Mouse (Mus musculus) megakaryocyte, adult 5-6 weeks (primary cell): ENCODE data around the gene Spag6. TPM values are rescaled to one million over a fixed set of nuclear protein-coding genes. Genes with fewer than 3 reads are reported as not detected.

Experiments
- ATAC-seq: 2 replicates; pipeline ENCODE4 v1.8.0; 2016; ENCODE audit warnings: mild to moderate bottlenecking, inconsistent platforms; ENCODE audit not compliant: poor library complexity, severe bottlenecking
- total RNA-seq, 2 experiments: library from RNA; stranded (forward) in 1 of 2; stranded (reverse) in 1 of 2; fragments of 153-499, 151-499 nt in 1 of 2; fragments of 221-1000, 200-1000 nt in 1 of 2; gene quantifications; 2 replicates each; pipeline versions ENCODE4 v1.2.3 to v1.2.4; 2015 to 2017

Gene Spag6
- total RNA-seq (2015) (not detected in 2 replicates), total RNA-seq (2017) (not detected in 2 replicates)

DNA sequence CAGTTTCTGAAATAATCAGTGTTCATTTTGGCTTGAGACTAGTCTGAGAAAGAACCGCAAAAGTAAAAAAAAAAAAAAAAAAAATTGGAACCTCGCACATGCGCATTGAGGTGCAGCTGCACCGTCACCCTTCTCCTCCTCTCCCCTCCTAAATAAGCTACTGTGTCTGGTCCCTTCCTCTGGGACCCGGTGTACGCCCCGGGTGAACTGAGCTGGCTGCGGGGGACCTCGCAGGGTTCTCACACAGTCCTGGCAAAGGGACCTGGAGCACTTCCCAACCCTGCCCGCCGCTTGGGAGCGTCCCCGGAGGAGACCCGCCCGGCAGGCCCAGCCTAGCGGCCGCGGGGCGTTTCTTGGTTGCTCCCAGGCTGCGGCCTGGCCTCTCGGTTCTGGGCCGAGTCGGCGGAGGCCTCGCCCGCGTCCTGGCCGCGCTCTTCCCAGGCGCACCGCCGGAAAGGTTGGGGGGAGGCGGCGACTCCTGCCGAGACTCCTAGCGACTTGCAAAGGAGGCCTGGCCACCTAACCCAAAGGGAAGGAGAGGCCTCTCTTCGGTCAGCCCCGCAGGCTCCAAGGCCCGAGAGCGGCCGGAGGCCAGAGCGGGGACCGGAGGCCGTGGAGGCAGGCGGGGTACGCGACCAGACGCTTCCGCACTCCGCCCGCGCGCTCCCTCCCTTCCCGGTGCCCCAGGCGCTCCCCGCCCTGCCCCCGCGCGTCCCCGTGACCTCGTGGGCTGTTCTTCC lies at the start of gene Spag6:
Gene Spag6 (plus strand): TSS at position 162 of the 740 bp plus-strand sequence.
- ATAC-seq = peak; percentile 58

DNA sequence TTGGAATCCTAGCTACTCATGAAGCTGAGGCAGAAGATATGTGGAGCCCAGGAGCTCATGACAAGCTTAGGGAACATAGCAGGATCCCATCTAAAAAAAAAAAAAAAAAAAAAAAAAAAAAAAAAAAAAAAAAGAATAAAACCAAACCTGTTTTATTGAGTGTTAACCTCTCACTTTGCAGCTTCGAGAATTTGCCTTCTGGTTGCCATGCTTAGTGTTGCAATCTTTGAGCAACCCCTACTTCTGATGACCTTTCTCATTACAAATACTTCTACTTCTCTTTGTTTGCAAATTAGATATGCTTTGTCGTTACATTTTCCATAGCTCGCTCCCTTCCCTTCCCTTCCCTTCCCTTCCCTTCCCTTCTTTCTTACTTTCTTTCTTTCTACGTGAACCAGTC lies 45.3 kb upstream of the Spag6 start:
- no peak for ATAC-seq

DNA sequence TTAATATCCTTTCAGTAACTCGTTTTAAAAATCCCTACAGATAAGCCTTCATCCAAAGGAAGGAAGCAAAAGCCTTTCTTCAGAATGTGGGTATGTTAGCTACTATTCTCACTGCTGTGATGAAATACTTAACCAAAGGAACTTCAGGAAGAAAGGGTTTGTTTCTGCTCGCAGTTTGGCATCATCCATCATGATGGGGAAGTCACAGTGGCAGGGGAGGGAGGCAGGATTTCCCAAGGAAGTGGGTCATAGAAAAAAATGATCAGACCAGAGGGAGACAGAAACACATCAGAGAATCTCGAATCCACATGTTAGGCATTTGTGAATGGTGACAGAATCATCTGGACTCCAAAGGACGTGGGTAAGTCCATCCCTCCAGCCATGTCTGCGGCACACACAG lies 39.0 kb upstream of the Spag6 start:
- no peak for ATAC-seq

DNA sequence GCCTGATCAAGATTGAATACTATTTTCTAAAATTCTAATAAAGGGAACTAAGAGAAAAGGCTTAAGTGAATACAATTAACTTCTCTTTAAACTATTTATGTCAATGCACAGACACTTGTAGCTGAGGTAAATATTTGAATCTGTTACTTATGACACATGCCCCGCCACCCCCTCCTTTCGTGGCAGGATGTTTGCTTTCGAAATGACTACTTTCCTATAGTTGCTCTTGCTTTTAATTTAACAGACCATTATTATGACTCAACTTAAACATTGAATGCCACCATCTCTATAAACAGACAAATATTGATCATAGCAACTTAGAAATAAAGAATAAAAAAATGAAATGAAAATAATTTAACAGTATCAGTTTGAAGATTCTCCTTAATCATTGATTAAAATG lies 29.8 kb upstream of the Spag6 start:
- no peak for ATAC-seq

DNA sequence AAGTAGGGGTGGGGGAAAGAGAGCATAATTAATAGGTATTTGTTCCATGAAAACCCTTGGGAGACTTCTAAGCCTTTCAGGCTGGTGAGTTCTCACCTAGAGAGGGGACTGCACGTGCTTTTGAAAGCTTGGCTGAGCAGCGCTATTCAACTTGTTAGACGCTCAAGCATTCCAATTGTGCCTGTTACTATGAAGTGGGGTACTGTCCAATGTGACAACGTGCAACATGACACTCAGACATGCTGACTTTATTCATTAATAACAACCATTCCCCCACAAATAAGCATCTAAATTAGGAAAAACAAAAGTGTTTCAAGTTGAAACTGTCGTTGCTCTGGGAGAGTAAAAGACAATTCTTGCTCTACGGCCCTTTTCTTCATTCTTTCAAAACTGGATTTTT lies 22.8 kb upstream of the Spag6 start:
- ATAC-seq = no peak

DNA sequence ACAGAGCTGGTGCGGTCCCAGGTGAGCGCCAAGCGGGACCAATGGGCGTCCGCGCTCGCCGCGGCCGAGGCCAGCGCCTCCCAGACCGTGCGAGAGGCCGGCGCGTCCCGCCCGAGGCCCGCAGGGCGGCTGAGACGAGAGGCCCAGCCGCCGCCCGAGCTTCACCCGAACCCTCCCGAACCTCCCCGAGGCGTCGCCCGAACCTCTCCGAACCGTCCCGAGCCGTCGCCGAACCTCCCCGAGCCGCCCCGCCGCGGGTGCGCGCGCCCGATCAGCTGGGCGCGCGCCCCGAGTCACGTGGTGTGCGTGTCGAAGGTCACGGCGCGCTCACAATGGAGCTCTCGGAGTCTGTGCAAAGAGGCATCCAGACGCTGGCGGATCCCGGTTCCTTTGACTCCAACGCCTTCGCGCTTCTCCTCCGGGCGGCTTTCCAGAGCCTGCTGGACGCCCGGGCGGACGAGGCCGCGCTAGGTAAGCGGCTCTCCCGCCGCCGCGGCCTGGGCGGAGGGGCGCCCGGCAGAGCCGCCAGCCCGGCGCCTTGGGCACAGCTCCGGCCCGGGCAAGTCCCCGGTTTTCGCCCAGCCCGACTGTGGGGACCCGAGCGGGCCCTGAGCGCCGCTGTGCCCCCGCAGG lies 21.6 kb upstream of the Spag6 start, which contains the start of gene Commd3:
Gene Commd3 (plus strand): TSS at position 252 of the 633 bp plus-strand sequence.
- ATAC-seq = peak; percentile 89

DNA sequence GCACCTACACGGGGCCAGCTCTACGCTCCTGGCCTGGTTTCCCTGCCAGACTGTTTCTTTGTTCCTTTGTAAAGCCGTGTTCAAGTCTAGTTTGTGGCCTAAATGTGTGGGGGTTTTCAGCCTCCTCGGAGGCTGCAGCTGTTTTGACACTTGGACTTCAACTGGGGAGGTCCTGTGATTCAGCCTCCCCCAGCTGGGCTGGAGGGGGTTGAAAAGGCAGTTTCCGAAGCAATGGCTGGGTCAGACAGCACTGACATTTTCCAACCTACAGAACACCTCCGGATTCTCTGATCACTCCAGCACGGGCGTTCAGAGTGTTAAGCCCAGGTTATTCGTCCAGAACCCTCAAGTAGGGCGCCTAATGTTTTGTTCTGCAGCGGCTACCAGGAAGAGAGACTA lies 21.1 kb upstream of the Spag6 start:
- ATAC-seq = no peak

DNA sequence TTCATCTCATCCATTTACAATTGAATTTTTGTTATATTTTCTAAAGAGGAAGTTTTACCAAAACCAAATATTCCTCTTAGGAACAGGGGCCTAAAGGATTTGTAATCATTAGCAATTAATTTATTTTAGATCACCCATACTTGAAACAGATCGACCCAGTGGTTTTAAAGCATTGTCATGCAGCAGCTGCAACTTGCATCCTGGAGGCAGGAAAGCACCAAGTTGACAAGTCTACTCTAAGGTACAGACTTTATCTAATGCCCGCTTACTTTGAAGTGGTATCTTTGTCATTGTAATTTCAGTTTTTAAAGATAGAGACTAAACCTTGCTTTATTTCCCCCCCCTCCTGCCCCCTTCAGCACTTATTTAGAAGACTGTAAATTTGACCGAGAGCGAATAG lies 20.1 kb upstream of the Spag6 start:
- no peak for ATAC-seq

DNA sequence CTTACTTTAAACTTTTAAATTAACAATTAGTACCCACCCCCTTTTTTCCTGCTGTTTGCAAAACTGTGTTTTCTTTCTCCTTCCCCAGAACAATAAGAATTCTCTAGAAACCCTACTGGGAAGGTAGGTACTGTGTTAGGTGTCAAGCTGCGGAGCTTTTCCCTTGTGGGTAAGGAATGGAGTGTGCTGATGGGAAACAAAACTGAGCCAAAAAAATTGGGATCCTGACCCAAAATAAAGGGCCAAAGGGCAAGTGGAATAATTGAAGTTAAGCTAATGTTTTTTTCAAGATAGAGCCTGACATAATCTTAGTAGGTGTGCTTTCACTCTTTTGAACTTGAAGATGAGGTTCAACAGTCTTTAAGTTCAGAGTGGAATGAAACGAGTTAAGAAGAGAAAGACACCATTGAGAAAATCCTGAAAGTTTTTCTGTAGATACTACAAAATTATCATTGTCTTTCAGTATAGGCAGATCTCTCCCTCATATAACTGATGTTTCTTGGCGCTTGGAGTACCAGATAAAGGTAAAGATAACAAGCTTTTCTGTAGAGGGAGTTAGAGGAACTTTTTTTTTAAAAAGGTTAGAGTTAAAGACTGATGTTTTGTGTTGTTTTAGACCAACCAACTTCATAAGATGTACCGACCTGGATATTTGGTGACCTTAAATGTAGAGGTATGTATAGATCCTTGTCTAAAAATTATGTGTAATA lies 19.5 kb upstream of the Spag6 start:
- no peak for ATAC-seq

DNA sequence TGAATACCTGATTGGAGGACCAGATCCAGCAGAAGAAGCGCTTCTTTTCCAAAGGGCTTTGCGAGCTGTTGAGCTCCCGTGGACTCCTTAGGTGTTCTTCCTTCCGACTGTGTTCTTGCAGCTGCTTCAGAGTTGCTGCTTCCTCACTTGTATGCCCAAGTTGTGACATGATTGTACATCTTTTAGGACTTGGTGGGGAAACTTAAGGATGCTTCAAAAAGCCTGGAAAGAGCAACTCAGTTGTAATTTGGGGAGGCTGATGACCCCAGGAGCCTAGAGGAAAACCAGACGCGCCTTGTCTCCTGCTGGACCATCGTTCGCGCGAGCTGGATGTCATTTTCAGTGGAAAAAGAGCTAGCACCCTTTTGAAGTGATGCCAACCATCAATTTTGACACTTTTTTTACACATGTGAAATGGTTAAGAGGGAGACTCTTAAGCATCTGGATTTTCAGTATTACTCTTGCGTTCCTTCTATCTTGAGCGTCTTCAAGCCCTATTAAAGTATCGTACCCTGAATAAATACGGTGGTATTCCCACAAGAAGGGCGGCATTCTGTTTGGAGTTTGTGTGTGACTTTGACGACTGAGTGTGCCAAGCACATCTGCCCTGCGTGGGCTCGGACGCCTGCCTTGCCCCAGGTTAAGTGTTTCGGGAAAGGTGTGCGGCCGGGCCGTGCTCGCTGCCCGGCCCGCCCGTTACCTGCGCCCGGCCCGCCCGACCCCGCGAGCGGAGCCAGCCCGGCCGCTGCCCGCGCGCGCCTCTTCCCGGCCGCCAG lies 18.0 kb upstream of the Spag6 start:
- ATAC-seq = no peak

DNA sequence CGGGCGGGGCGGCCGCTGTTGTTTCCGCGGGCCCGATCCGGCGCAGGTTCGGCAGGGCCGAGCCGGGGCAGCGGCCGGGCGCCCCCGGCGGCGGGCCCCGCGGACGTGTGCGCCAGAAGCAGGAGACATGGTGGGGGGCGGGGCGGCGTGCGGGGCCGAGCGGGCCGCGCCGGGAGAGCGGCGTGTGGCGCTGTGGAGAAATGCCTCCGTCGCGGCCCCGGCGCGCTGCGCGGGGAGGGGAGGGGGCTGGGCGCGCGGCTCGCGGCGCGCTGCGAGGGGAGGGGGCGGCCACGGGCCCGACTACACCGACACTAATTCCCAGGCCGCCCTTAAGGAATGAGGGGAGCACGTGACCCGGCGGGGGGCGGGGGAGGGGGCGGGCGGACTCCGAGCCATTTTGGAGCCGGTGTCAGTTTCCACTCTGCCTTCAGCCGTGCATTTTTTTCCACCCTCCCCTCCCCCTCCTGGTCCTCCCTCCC lies 17.3 kb upstream of the Spag6 start:
- peak; percentile 20 for ATAC-seq

DNA sequence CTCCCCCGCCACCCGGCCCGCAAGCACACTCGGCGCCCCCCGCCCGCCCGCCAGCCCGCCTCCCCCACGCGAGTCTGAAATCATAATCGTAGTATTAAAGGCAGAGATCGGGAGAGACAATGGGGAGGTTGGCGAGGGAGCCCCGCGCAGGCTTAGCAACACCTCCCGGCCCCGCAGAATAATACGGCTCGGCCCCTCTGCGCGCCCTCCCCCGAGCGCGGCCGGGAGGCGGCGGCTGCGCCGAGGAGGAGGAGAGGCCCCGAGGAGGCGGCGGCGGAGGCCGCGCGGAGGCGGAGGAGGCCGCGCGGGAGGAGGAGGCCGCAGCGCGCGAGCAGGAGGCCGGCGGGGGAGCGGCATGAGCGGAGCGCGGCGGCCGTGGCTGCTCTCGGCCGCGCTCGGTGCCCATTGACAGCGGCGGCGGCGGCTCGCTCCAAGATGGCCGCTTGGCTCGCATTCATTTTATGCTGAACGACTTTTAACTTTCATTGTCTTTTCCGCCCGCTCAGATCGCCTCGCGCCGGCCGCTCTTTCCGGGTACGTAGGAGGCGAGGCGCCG lies 16.8 kb upstream of the Spag6 start, which contains the start of gene Bmi1:
Gene Bmi1 (plus strand): TSS at position 83 of the 556 bp plus-strand sequence.
- peak; percentile 9 for ATAC-seq

DNA sequence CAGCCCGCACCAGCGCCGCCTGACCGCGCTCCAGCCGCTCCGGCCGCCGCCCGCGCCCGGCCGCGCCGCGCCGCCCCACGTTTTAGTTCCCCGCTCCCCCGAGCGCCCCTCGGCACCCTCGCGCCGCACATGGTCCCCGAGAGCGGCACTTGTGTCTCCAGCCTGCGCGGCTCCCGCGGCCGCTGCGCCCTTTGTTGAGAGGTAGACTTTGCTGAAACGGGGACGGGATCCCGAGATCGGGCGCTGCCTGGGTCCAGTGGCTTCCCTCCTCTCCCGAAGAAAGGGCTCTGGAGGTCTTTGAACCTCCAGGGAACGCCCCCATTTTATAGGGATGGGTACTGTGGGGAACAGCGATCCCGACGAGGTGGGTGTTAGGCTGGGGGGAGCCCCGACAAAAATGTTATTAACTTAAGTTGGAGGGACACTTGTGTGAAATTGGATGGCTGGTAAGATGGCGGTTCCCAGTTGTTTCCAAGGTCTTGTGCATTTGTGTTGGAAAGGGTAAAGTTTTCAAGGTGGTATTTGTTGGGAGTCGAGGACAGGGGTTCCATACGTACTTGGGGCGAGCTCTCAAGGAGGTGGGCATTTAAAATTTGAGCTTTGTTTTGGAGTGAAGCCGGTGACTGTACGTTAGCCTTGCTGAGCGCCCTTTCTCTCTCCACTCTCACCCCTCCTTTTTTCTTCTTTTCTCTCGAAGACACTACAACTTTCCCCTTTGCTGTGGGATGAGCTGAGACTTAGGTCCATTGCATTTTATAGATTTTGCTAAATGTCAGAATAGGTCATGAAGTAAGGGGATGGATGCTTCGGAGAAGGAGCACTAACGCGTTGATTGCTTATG lies 16.0 kb upstream of the Spag6 start:
- no peak for ATAC-seq

DNA sequence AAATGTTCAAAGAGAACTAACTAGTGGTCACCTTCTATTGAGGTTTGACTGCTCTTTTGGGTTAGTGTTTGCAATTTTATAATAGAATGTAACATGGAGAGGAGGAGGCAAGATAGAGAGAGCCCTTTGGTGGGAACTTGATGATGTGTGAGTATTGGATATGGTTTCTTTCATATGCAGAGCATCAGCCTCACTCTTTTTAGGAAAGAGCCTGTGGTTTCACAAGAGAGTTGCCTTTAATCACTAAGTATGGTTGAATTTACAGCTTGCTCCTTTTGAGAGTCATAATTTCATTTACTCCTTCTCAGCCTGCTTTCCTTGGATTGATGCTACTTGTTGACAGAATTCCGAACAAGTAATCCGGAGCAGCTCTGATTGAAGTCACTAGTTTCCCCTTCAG lies 14.1 kb upstream of the Spag6 start:
- no peak for ATAC-seq

DNA sequence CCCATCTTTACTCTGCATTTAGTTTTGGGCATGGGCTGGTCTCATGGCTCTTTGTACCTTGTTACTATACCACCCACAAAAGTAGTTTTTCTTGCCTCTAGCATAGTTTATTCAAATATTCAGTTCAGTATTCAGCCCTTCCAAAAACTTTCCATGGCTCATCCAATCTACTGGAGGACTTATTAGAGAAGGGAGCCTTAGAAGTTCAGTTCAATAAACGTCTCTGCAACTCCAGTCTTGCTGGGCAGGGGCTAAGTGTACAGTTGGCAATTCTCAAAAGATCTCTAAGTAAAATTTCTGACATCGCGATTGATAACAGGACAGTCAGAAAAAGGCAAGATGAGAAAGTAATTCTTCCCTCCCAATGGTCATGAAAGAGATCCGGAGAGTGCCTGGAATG lies 13.3 kb upstream of the Spag6 start:
- no peak for ATAC-seq

DNA sequence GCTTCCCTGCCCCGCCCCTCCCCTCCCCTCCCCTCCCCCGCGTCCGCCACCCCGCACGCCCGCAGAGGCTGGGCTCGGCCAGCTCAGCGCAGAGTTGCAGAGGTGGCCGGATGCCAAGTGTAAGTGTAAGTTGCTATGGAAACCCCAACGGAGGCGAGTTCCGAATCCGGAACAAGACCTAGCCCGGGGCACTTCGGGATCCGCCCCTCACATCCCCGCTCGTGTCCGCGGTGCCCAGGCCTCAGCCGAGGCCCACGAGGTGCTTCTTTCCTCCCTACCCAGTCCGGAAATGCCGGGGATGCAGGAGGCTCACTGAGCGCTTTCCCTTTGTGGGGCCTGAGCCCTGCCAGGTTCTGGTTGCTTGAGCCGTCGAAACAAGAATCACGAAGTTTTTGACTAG lies 12.9 kb upstream of the Spag6 start:
- peak; percentile 76 for ATAC-seq

DNA sequence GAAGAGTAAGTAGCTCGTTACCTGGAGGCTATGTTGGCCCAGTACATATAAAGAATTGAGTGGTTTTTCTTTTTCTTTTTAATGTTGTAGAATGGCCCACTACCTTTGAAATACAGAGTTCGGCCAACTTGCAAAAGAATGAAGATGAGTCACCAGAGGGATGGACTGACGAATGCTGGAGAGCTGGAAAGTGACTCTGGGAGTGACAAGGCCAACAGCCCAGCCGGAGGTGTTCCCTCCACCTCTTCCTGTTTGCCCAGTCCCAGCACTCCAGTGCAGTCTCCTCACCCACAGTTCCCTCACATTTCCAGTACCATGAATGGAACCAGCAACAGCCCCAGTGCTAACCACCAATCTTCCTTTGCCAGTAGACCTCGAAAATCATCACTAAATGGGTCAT lies 9.8 kb upstream of the Spag6 start:
- ATAC-seq = no peak

DNA sequence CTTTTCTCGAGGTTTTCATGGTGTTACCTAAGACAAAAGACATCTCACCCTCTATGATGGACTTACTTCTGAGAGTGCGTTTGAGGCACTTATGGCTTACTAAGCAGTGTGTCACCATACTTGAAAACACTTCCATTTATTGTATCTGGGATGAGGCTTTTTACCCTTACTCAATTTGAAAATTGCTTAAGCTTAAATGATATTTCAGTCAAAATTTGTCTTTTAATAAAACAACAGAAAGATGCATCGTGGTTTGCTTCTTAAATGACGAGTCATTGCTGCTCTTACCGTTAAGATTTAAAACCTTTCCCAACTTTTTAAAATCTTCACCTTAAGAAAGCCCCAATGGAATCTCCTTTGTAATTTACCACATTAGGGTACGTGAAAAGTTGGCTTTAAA lies 7.4 kb upstream of the Spag6 start:
- no peak for ATAC-seq

DNA sequence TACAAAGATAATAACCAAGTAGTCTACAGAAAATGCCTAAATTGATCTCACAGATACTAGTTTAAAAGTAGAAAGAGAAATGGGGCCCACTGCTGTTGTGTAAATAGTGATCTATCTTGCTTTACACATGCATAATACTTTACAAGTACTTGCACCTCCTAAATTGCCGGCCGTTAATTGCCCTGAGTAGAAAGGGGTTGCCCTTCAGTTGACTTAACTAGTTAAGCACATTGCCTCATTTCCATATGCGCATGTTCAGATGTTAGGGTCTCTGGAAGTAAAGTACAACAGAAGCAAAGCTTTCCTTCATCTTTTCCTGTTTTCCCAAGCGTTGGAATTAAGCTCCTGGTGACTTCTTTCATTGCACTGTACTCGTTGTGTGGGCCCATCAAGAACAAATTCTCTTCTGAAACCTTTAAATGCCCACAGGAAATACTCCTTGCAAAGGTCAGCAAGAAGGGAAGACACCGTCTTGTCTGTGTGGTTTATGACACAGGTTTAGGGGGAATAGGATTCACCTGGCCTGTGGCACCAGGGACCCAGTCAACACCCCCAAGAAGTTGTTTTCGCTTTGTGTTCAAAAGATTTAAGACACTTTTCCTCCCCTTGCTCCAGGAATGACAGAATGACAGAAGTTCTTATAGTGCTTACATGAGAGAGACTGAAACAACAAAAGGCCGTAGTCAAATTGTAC lies 6.9 kb upstream of the Spag6 start:
- no peak for ATAC-seq
